Mouse (Mus musculus): ENCODE results near the gene Rbx1. TPM values are rescaled to one million over a fixed set of nuclear protein-coding genes. Genes with fewer than 3 reads are reported as not detected.
A peak's percentile ranks its signal among the peaks of the same experiment; 100 is the strongest.
"Not testable (repeated sequence)": the region's sequence is repeated elsewhere in the genome, so short reads cannot be mapped to it uniquely, and the experiment has no call there.

The Rbx1 gene
- polyA plus RNA-seq (2014; fragmentation: Nextera tagmentation; extraction: Ambion mirVana), result 426 and 448 TPM in 2 replicates

DNA sequence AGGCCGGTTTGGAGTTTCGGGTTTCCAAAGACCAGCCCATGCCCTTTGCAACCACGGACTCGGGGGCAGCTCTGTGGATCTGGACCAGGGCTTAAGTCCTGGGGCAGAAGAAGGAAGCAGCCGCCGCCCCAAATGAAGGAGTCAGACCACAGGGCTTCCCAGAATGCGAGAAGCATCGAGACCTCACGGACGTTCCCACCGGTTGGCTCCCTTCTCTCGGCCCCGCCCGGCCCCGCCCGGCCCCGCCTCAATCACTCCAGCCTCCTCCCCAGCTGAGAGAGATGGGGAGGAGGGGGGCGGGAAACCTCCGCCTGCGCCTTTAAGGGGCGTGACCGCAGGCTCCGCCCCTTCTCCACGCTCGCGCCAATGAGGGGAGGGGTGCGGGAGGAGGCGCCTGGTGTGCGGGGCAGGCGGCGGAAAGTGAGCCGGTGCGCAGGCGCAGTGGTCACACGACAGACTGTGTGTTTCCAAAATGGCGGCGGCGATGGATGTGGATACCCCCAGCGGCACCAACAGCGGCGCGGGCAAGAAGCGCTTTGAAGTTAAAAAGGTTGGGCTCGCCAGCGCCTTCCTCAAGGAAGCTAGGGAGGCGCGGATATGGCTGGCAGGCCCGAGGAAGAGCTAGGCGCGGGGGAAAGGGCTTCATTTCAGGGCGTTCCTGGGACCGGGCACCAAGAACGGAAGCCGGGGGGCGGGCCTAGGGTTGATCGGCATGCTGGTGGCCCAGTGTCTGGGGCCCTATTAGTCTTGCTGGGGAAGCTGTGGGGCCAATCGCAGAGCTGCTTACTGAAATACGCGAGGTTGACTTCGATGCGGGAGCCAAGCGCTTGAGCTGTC is at the start of gene Rbx1:
Gene Rbx1 (plus strand): TSS at position 396 of the 837 bp plus-strand sequence.
- Histone ChIP-seq H3K9ac (ENCODE audit: low read length) (peak within 1 kb of the TSS; percentile 84), H3K4me2 (ENCODE audit: low read length) (peak within 1 kb of the TSS; percentile 82), H3K27me3 (ENCODE audit: control insufficient read depth, insufficient read depth, low read length) (no peaks in the 10 kb centered on the region), H3K9me3 (ENCODE audit: control insufficient read depth, low read length) (peaks cover 7% of the 10 kb centered on the region; the same call in 1 of the 2 replicates), H3K36me3 (ENCODE audit: control insufficient read depth, insufficient read depth, low read length) (peaks cover 26% of the 10 kb centered on the region), H3K27ac (replicated peaks in 1 of 2; ENCODE audit: control insufficient read depth in 1 of 2, insufficient read depth in 1 of 2, low read depth in 2 of 2, low read length in 2 of 2) (peak within 1 kb of the TSS; percentile 90 to 93), H3K4me3 (ENCODE audit: control insufficient read depth in 1 of 2, insufficient read depth in 1 of 2, low read depth in 1 of 2, low read length in 2 of 2) (peak within 1 kb of the TSS; percentile 74 to 82), H3K4me1 (ENCODE audit: control insufficient read depth in 2 of 2, insufficient read depth in 2 of 2, low read length in 2 of 2) (peaks cover 0 to 17% of the 10 kb centered on the region in 2 experiments; a peak in 1 of 4 replicates)
- ATAC-seq (ENCODE audit: insufficient number of reproducible peaks, insufficient read depth, low FRiP score, low read depth), result peak; percentile 97
- WGBS, result under 1% methylated on average over 57 of the region's 62 CpGs

DNA sequence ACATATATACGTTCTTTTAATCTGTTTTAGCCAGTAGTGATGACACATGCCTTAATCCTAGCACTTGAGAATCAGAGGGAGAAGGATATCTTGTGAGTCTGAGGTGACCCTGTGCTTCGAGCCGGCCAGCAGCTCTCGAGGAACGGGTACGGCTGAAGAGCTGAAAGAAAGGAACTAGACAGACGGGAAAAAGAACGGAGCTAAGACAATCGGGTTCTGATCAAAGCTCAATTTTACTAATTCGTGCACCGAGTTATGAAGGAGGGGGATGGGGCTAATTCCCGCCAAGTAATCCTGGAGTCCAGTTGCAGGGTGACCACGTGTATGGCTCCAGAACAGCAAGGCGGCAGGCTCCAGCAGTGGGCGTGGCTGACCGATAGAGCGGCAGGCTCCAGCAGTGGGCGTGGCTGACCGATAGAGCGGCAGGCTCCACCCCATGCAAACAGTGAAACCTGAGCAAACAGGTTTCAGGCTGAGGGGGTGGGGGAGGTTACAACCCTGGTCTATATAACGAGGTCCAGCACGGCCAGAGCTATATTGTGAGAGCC is 49.3 kb upstream of the Rbx1 start:
- Histone ChIP-seq H3K4me2 (ENCODE audit: low read length) (peak overlapping the region; percentile 66), H3K4me3 (ENCODE audit: control insufficient read depth in 1 of 2, insufficient read depth in 1 of 2, low read depth in 1 of 2, low read length in 2 of 2) (peak overlapping the region; percentile 17 to 30; a peak in 3 of 4 replicates), H3K9ac (ENCODE audit: low read length) (peak overlapping the region; percentile 61; the same call in 1 of the 2 replicates)
- ATAC-seq (ENCODE audit: insufficient number of reproducible peaks, insufficient read depth, low FRiP score, low read depth), result peak; percentile 61; the same call in 1 of the 2 replicates
- not testable (repeated sequence) for H3K27me3 ChIP-seq (ENCODE audit: control insufficient read depth, insufficient read depth, low read length); H3K36me3 ChIP-seq (ENCODE audit: control insufficient read depth, insufficient read depth, low read length); H3K27ac ChIP-seq (replicated peaks in 1 of 2; ENCODE audit: control insufficient read depth in 1 of 2, insufficient read depth in 1 of 2, low read depth in 2 of 2, low read length in 2 of 2); H3K9me3 ChIP-seq (ENCODE audit: control insufficient read depth, low read length); H3K4me1 ChIP-seq (ENCODE audit: control insufficient read depth in 2 of 2, insufficient read depth in 2 of 2, low read length in 2 of 2)
- 4% methylated on average over 22 of the region's 22 CpGs for WGBS

DNA sequence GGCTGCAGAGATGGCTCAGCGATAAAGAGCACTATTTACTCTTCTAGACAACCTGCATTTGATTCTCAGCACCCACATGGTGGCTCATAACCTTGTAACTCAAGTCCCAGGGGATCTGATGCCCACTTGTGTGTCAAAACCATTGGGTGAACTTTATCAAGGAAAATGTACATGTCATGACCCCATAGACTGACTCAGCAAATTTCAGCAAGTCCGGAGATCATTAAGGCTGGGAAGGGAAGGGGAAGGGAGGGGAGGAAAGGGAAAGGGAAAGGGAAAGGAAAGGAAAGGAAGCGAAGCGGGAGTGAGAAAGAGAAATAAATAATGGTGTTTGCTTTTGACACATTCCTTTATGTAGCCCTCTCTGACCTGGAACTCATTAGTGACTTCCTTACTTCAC is 48.0 kb upstream of the Rbx1 start:
- H3K27me3 ChIP-seq (ENCODE audit: control insufficient read depth, insufficient read depth, low read length), result no peaks in the 10 kb centered on the region
- H3K36me3 ChIP-seq (ENCODE audit: control insufficient read depth, insufficient read depth, low read length), result 0 out of 2 replicates have a peak, but pooled peaks cover 5% of the 10 kb centered on the region
- no peak overlapping the region for H3K4me2 ChIP-seq (ENCODE audit: low read length)
- no peaks in the 10 kb centered on the region for H3K9me3 ChIP-seq (ENCODE audit: control insufficient read depth, low read length)
- no peak overlapping the region for H3K27ac ChIP-seq (replicated peaks in 1 of 2; ENCODE audit: control insufficient read depth in 1 of 2, insufficient read depth in 1 of 2, low read depth in 2 of 2, low read length in 2 of 2)
- H3K9ac ChIP-seq (ENCODE audit: low read length), result no peak overlapping the region
- 0 out of 4 replicates have a peak, but pooled peaks cover 0 to 4% of the 10 kb centered on the region in 2 experiments for H3K4me1 ChIP-seq (ENCODE audit: control insufficient read depth in 2 of 2, insufficient read depth in 2 of 2, low read length in 2 of 2)
- no peak overlapping the region for H3K4me3 ChIP-seq (ENCODE audit: control insufficient read depth in 1 of 2, insufficient read depth in 1 of 2, low read depth in 1 of 2, low read length in 2 of 2)
- WGBS, result 94% methylated on average over 4 of the region's 4 CpGs
- ATAC-seq (ENCODE audit: insufficient number of reproducible peaks, insufficient read depth, low FRiP score, low read depth), result no peak

DNA sequence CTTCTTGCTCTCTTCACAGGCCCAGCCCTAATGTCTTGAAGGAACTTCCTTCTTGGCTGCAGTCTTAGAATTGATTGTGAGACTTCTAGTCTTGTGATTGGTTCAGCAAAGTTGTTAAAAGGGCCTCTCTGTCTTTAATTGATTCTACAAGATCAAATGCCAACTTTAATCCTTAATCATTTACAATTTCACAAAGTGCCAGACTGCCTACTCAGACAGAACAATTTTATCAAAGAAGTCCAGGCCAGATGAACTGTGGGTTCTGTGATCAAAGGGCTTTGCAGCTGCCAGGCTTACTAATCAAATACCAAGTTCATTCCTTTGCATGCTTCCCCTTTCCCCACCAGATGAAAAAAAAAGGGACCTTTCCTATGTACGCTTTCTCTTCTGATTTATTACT is 44.6 kb upstream of the Rbx1 start:
- Histone ChIP-seq H3K4me2 (ENCODE audit: low read length) (no peak overlapping the region), H3K27me3 (ENCODE audit: control insufficient read depth, insufficient read depth, low read length) (no peaks in the 10 kb centered on the region), H3K27ac (replicated peaks in 1 of 2; ENCODE audit: control insufficient read depth in 1 of 2, insufficient read depth in 1 of 2, low read depth in 2 of 2, low read length in 2 of 2) (no peak overlapping the region), H3K9me3 (ENCODE audit: control insufficient read depth, low read length) (no peaks in the 10 kb centered on the region), H3K4me3 (ENCODE audit: control insufficient read depth in 1 of 2, insufficient read depth in 1 of 2, low read depth in 1 of 2, low read length in 2 of 2) (no peak overlapping the region), H3K36me3 (ENCODE audit: control insufficient read depth, insufficient read depth, low read length) (0 out of 2 replicates have a peak, but pooled peaks cover 3% of the 10 kb centered on the region), H3K4me1 (ENCODE audit: control insufficient read depth in 2 of 2, insufficient read depth in 2 of 2, low read length in 2 of 2) (0 out of 4 replicates have a peak, but pooled peaks cover 0 to 3% of the 10 kb centered on the region in 2 experiments), H3K9ac (ENCODE audit: low read length) (no peak overlapping the region)
- no peak for ATAC-seq (ENCODE audit: insufficient number of reproducible peaks, insufficient read depth, low FRiP score, low read depth)
- 75% methylated on average over 1 of the region's 1 CpGs for WGBS

DNA sequence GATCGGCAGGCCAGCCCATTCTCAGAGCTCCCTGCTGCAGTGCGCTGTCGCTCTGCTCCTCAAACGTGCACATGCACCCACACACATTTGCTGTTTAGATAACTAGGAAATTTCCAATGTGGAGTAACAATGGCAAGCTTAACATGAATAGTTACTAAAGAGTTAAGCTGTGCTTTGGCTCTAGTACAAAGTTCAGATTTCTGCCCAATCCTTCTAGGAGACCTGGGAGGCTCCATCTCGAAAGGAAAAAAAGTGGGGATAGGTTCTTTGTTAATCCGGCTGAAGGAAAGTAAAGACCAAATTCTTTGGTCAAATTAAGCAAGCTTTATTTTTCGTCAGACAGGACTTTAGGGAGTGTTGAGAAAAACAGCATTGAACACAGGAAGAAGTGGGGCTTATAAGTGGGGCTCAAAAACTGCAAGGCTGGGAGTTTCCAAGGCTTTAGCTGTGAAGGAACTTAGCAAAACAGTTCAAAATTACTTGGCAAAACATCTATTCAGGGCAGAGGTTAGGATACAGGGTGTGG is 43.9 kb upstream of the Rbx1 start:
- WGBS, result 77% methylated on average over 7 of the region's 7 CpGs
- Histone ChIP-seq H3K9ac (ENCODE audit: low read length) (no peak overlapping the region), H3K4me1 (ENCODE audit: control insufficient read depth in 2 of 2, insufficient read depth in 2 of 2, low read length in 2 of 2) (no peaks in the 10 kb centered on the region), H3K4me2 (ENCODE audit: low read length) (no peak overlapping the region), H3K4me3 (ENCODE audit: control insufficient read depth in 1 of 2, insufficient read depth in 1 of 2, low read depth in 1 of 2, low read length in 2 of 2) (no peak overlapping the region), H3K27me3 (ENCODE audit: control insufficient read depth, insufficient read depth, low read length) (no peaks in the 10 kb centered on the region), H3K27ac (replicated peaks in 1 of 2; ENCODE audit: control insufficient read depth in 1 of 2, insufficient read depth in 1 of 2, low read depth in 2 of 2, low read length in 2 of 2) (no peak overlapping the region), H3K9me3 (ENCODE audit: control insufficient read depth, low read length) (no peaks in the 10 kb centered on the region), H3K36me3 (ENCODE audit: control insufficient read depth, insufficient read depth, low read length) (peaks cover 5% of the 10 kb centered on the region)
- no peak for ATAC-seq (ENCODE audit: insufficient number of reproducible peaks, insufficient read depth, low FRiP score, low read depth)

DNA sequence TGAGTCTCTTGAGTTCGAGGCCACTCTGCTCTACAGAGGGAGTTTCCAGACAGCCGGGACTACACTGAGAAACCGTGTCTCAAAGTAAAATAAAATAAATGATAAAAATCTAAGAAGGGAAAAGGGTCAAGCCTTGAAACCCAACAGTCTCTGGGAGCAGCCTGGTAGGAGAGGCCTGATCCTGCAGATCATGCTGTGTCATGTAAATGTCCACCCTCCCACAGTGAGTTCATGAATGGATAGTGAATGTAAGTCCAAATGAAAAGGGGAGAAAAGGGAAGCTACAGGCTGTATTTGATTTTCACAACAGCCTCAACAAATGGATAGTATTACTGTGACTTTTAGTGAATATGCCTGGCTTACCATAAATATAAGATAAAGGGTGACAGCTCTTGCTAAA is 40.8 kb upstream of the Rbx1 start:
- H3K36me3 ChIP-seq (ENCODE audit: control insufficient read depth, insufficient read depth, low read length), result peaks cover 25% of the 10 kb centered on the region
- no peaks in the 10 kb centered on the region for H3K9me3 ChIP-seq (ENCODE audit: control insufficient read depth, low read length)
- no peaks in the 10 kb centered on the region for H3K27me3 ChIP-seq (ENCODE audit: control insufficient read depth, insufficient read depth, low read length)
- H3K4me3 ChIP-seq (ENCODE audit: control insufficient read depth in 1 of 2, insufficient read depth in 1 of 2, low read depth in 1 of 2, low read length in 2 of 2), result no peak overlapping the region
- no peak overlapping the region for H3K9ac ChIP-seq (ENCODE audit: low read length)
- no peak for ATAC-seq (ENCODE audit: insufficient number of reproducible peaks, insufficient read depth, low FRiP score, low read depth)
- WGBS, result 88% methylated on average over 3 of the region's 3 CpGs
- no peak overlapping the region for H3K27ac ChIP-seq (replicated peaks in 1 of 2; ENCODE audit: control insufficient read depth in 1 of 2, insufficient read depth in 1 of 2, low read depth in 2 of 2, low read length in 2 of 2)
- H3K4me2 ChIP-seq (ENCODE audit: low read length), result no peak overlapping the region
- H3K4me1 ChIP-seq (ENCODE audit: control insufficient read depth in 2 of 2, insufficient read depth in 2 of 2, low read length in 2 of 2), result no peaks in the 10 kb centered on the region

DNA sequence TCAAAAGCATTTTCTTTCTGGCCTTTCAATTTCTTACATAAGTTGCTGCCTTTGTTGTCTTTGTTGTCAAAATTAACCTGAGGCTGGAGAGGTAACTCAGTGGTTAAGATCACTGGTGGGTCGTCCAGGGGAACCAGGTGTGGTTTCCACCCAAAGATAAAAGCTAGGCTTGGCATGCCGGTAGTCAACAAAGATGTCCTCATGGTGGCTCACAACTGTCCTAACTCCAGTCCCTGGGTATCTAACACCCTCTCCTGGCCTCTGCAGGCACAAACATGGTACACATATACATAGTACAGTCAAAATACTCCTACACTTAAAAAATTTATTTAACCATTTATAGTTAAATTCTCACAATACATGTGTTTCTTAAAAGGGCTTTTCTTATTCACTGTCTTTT is 38.1 kb upstream of the Rbx1 start:
- H3K4me1 ChIP-seq (ENCODE audit: control insufficient read depth in 2 of 2, insufficient read depth in 2 of 2, low read length in 2 of 2), result no peaks in the 10 kb centered on the region
- no peak overlapping the region for H3K4me3 ChIP-seq (ENCODE audit: control insufficient read depth in 1 of 2, insufficient read depth in 1 of 2, low read depth in 1 of 2, low read length in 2 of 2)
- no peak overlapping the region for H3K4me2 ChIP-seq (ENCODE audit: low read length)
- WGBS, result 74% methylated on average over 2 of the region's 2 CpGs
- H3K27ac ChIP-seq (replicated peaks in 1 of 2; ENCODE audit: control insufficient read depth in 1 of 2, insufficient read depth in 1 of 2, low read depth in 2 of 2, low read length in 2 of 2), result no peak overlapping the region
- H3K9me3 ChIP-seq (ENCODE audit: control insufficient read depth, low read length), result no peaks in the 10 kb centered on the region
- H3K9ac ChIP-seq (ENCODE audit: low read length), result no peak overlapping the region
- H3K27me3 ChIP-seq (ENCODE audit: control insufficient read depth, insufficient read depth, low read length), result no peaks in the 10 kb centered on the region
- ATAC-seq (ENCODE audit: insufficient number of reproducible peaks, insufficient read depth, low FRiP score, low read depth), result no peak
- peaks cover 50% of the 10 kb centered on the region for H3K36me3 ChIP-seq (ENCODE audit: control insufficient read depth, insufficient read depth, low read length)
